Comparison of ENCODE assay signal across 8 mouse cellular contexts in genomic region chr2:165880501-165881182, GRCm38 (mm10). TPM values are rescaled to one million over a fixed set of nuclear protein-coding genes. Genes with fewer than 3 reads are reported as not detected.
DNase-seq lines count a peak whose midpoint lies in the region; ATAC-seq and TF ChIP-seq lines count a peak whose summit lies in the region.

No protein-coding gene starts in this region.

- H3K36me3 ChIP-seq in embryonic facial prominence, embryonic 10.5 days (replicated peaks): peaks cover 16% of the 10 kb centered on the region
- H3K36me3 ChIP-seq in heart, embryonic 11.5 days (ENCODE audit: control insufficient read depth, insufficient read depth, low read length): no peaks in the 10 kb centered on the region; the same call in 1 of the 2 replicates

- H3K27me3 ChIP-seq in embryonic facial prominence, embryonic 10.5 days (replicated peaks; ENCODE audit: low read depth, poor library complexity, severe bottlenecking): no peaks in the 10 kb centered on the region
- H3K27me3 ChIP-seq in heart, embryonic 11.5 days (ENCODE audit: control insufficient read depth, insufficient read depth, low read length): no peaks in the 10 kb centered on the region

- peak overlapping the region; percentile 58 for H3K4me3 ChIP-seq in embryonic facial prominence, embryonic 10.5 days
- peak overlapping the region; percentile 2; the same call in 1 of the 2 replicates for H3K4me3 ChIP-seq in heart, embryonic 11.5 days (ENCODE audit: low read depth, low read length)
- no peak overlapping the region for H3K4me3 ChIP-seq in lung, adult 2 months (replicated peaks; ENCODE audit: extremely low read depth, low read depth, low read length)

- peak overlapping the region; percentile 77 for H3K4me2 ChIP-seq in heart, embryonic 11.5 days

- DNase-seq in right cerebral cortex, adult 2 months (ENCODE audit: low spot score in 2 of 2): peak; percentile 59 to 75
- no peak for DNase-seq in right cerebral cortex, postnatal 25 days
- DNase-seq in embryonic facial prominence, embryonic 10.5 days (ENCODE audit: low spot score): peak; percentile 73
- peak; percentile 95 for DNase-seq in kidney, adult 9 months
- peak; percentile 78 for DNase-seq in lung, adult 2 months
- DNase-seq in skeletal muscle tissue, adult 2 months (ENCODE audit: low read depth, low spot score): peak; percentile 91
- DNase-seq in layer of hippocampus, adult 9-10 months (ENCODE audit: low spot score): no peak

- 5% methylated on average over 15 of the region's 15 CpGs for WGBS in embryonic facial prominence, embryonic 10.5 days
- 12% methylated on average over 15 of the region's 15 CpGs for WGBS in heart, embryonic 11.5 days (ENCODE audit: insufficient replicate concordance)
- 17% methylated on average over 15 of the region's 15 CpGs for WGBS in lung, adult 2 months

- no peaks in the 10 kb centered on the region for H3K9me3 ChIP-seq in embryonic facial prominence, embryonic 10.5 days
- H3K9me3 ChIP-seq in heart, embryonic 11.5 days (replicated peaks; ENCODE audit: control insufficient read depth, low read length): no peaks in the 10 kb centered on the region

- peak overlapping the region; percentile 100 for H3K27ac ChIP-seq in embryonic facial prominence, embryonic 10.5 days (replicated peaks)
- peak overlapping the region; percentile 89 for H3K27ac ChIP-seq in heart, embryonic 11.5 days (ENCODE audit: low read depth, low read length)

- ATAC-seq in heart, embryonic 11.5 days (replicated peaks; ENCODE audit: insufficient number of reproducible peaks, low FRiP score, low TSS enrichment): no peak

- TF ChIP-seq CTCF in lung, adult 2 months (IDR thresholded peaks at IDR 0.05; ENCODE audit: insufficient read depth, low read length): no peak

- no peak; the same call in 1 of the 2 replicates for TF ChIP-seq POLR2A in lung, adult 2 months (IDR thresholded peaks at IDR 0.05; ENCODE audit: borderline replicate concordance, extremely low read depth, low read depth, low read length)

- H3K9ac ChIP-seq in heart, embryonic 11.5 days (ENCODE audit: low read depth, low read length): peak overlapping the region; percentile 50

- peaks cover 100% of the 10 kb centered on the region for H3K4me1 ChIP-seq in embryonic facial prominence, embryonic 10.5 days
- peaks cover 96% of the 10 kb centered on the region for H3K4me1 ChIP-seq in heart, embryonic 11.5 days (ENCODE audit: control insufficient read depth, insufficient read depth, low read length)
- peaks cover 62% of the 10 kb centered on the region for H3K4me1 ChIP-seq in lung, adult 2 months (ENCODE audit: control insufficient read depth, insufficient read depth, low read length)

RNA-seq across cellular contexts. Expression of gene Zmynd8, which starts 18.2 kb away (rescaled TPM):
- polyA plus RNA-seq in embryonic facial prominence, embryonic 10.5 days (2016; fragmentation: Nextera tagmentation; extraction: Ambion mirVana): 68.1 and 69.9 TPM in 2 replicates
- polyA plus RNA-seq in heart, embryonic 11.5 days (2014; fragmentation: Nextera tagmentation; extraction: Ambion mirVana): 39.6 and 47.6 TPM in 2 replicates
- 25.3 and 29.8 TPM in 2 replicates for polyA plus RNA-seq in lung, adult 2 months (2012; rRNA removed)

Comparison
In these comparisons a context has a peak if more than half of its experiments do, and no peak if none do; other contexts are left out.
1. DNase-seq: peak in right cerebral cortex, adult 2 months (2 of 2), embryonic facial prominence, embryonic 10.5 days (single experiment), kidney, adult 9 months (single experiment), lung, adult 2 months (single experiment) and skeletal muscle tissue, adult 2 months (single experiment); none in right cerebral cortex, postnatal 25 days (single experiment) and layer of hippocampus, adult 9-10 months (single experiment).